Mouse (Mus musculus): Measurements from ENCODE around the gene Zfp580. TPM values are rescaled to one million over a fixed set of nuclear protein-coding genes. Genes with fewer than 3 reads are reported as not detected.
A peak's percentile ranks its signal among the peaks of the same experiment; 100 is the strongest.

Zfp580 gene
- polyA plus RNA-seq, 1 experiment from 2014 or later, result 21.6 TPM

- Histone ChIP-seq H3K4me3 (ENCODE audit: low read depth, low read length) (peak within 1 kb of the TSS; percentile 91), H3K9me3 (ENCODE audit: control insufficient read depth, low read length) (no peaks in the 10 kb centered on the region), H3K4me1 (replicated peaks; ENCODE audit: control insufficient read depth, insufficient read depth) (peaks cover 3% of the 10 kb centered on the region; the same call in 1 of the 2 replicates), H3K9ac (ENCODE audit: low read length) (peak within 1 kb of the TSS; percentile 98), H3K27ac (replicated peaks) (peak within 1 kb of the TSS; percentile 97), H3K36me3 (ENCODE audit: control insufficient read depth, insufficient read depth, low read length) (peaks cover 5% of the 10 kb centered on the region), H3K4me2 (replicated peaks; ENCODE audit: low read depth) (peak within 1 kb of the TSS; percentile 74), H3K27me3 (ENCODE audit: control insufficient read depth, insufficient read depth, low read length) (no peaks in the 10 kb centered on the region)
- peak; percentile 99 for DNase-seq (ENCODE audit: low spot score)
- under 1% methylated on average over 45 of the region's 49 CpGs for WGBS
- TF ChIP-seq EP300 (optimal IDR thresholded peaks at IDR 0.05), result no peak
- peak; percentile 14; the same call in 1 of the 2 replicates for TF ChIP-seq CTCF (IDR thresholded peaks at IDR 0.05; ENCODE audit: low read depth)
- peak; percentile 91 for ATAC-seq (ENCODE audit: low FRiP score, low TSS enrichment)
Observed at GRCm38 (mm10) chr7:5020000-5020681, 31.2 kb upstream of the Zfp580 start, which contains the start of the genes Zfp865 and Ccdc106. Zfp865 (plus strand) TSS chr7:5020376. Ccdc106 (plus strand) TSS chr7:5020553.

GRCm38 (mm10) chr7:5020685-5021084 is 30.7 kb upstream of the Zfp580 start:
- ATAC-seq (ENCODE audit: low FRiP score, low TSS enrichment) (0 out of 2 replicates have a peak, but pooled peaks have one; percentile 3), DNase-seq (ENCODE audit: low spot score) (no peak)
- Histone ChIP-seq H3K9ac (ENCODE audit: low read length) (peak overlapping the region; percentile 98), H3K27me3 (ENCODE audit: control insufficient read depth, insufficient read depth, low read length) (no peaks in the 10 kb centered on the region), H3K36me3 (ENCODE audit: control insufficient read depth, insufficient read depth, low read length) (peaks cover 5% of the 10 kb centered on the region), H3K9me3 (ENCODE audit: control insufficient read depth, low read length) (no peaks in the 10 kb centered on the region), H3K4me1 (replicated peaks; ENCODE audit: control insufficient read depth, insufficient read depth) (peaks cover 3% of the 10 kb centered on the region; the same call in 1 of the 2 replicates), H3K4me3 (ENCODE audit: low read depth, low read length) (peak overlapping the region; percentile 91), H3K27ac (replicated peaks) (peak overlapping the region; percentile 97), H3K4me2 (replicated peaks; ENCODE audit: low read depth) (peak overlapping the region; percentile 74)
- TF ChIP-seq EP300 (optimal IDR thresholded peaks at IDR 0.05), result no peak
- no peak for TF ChIP-seq CTCF (IDR thresholded peaks at IDR 0.05; ENCODE audit: low read depth)
- 0% methylated on average over 15 of the region's 15 CpGs for WGBS

- DNase-seq (ENCODE audit: low spot score) (no peak), ATAC-seq (ENCODE audit: low FRiP score, low TSS enrichment) (no peak)
- Histone ChIP-seq H3K9ac (ENCODE audit: low read length) (peak overlapping the region; percentile 98), H3K4me2 (replicated peaks; ENCODE audit: low read depth) (peak overlapping the region; percentile 74), H3K4me3 (ENCODE audit: low read depth, low read length) (peak overlapping the region; percentile 91), H3K27ac (replicated peaks) (0 out of 2 replicates have a peak overlapping the region, but pooled peaks have one; percentile 13), H3K27me3 (ENCODE audit: control insufficient read depth, insufficient read depth, low read length) (no peaks in the 10 kb centered on the region), H3K4me1 (replicated peaks; ENCODE audit: control insufficient read depth, insufficient read depth) (no peaks in the 10 kb centered on the region; the same call in 1 of the 2 replicates), H3K36me3 (ENCODE audit: control insufficient read depth, insufficient read depth, low read length) (peaks cover 5% of the 10 kb centered on the region), H3K9me3 (ENCODE audit: control insufficient read depth, low read length) (no peaks in the 10 kb centered on the region)
- 41% methylated on average over 5 of the region's 5 CpGs for WGBS
- TF ChIP-seq CTCF (IDR thresholded peaks at IDR 0.05; ENCODE audit: low read depth) (no peak), EP300 (optimal IDR thresholded peaks at IDR 0.05) (no peak)
Observed at GRCm38 (mm10) chr7:5021197-5021596, 30.1 kb upstream of the Zfp580 start.

- TF ChIP-seq CTCF (IDR thresholded peaks at IDR 0.05; ENCODE audit: low read depth) (no peak), EP300 (optimal IDR thresholded peaks at IDR 0.05) (no peak)
- DNase-seq (ENCODE audit: low spot score) (no peak), ATAC-seq (ENCODE audit: low FRiP score, low TSS enrichment) (no peak)
- no peak overlapping the region for H3K27ac ChIP-seq (replicated peaks)
- peaks cover 47% of the 10 kb centered on the region for H3K36me3 ChIP-seq (ENCODE audit: control insufficient read depth, insufficient read depth, low read length)
- no peaks in the 10 kb centered on the region for H3K27me3 ChIP-seq (ENCODE audit: control insufficient read depth, insufficient read depth, low read length)
- 93% methylated on average over 22 of the region's 22 CpGs for WGBS
- peaks cover 11% of the 10 kb centered on the region for H3K9me3 ChIP-seq (ENCODE audit: control insufficient read depth, low read length)
- H3K4me3 ChIP-seq (ENCODE audit: low read depth, low read length), result no peak overlapping the region
- H3K9ac ChIP-seq (ENCODE audit: low read length), result no peak overlapping the region
- H3K4me1 ChIP-seq (replicated peaks; ENCODE audit: control insufficient read depth, insufficient read depth), result no peaks in the 10 kb centered on the region
- H3K4me2 ChIP-seq (replicated peaks; ENCODE audit: low read depth), result no peak overlapping the region
Observed at GRCm38 (mm10) chr7:5029543-5029942, 21.8 kb upstream of the Zfp580 start.

GRCm38 (mm10) chr7:5029946-5030345 is 21.4 kb upstream of the Zfp580 start:
- Histone ChIP-seq H3K27ac (replicated peaks) (no peak overlapping the region), H3K27me3 (ENCODE audit: control insufficient read depth, insufficient read depth, low read length) (no peaks in the 10 kb centered on the region), H3K36me3 (ENCODE audit: control insufficient read depth, insufficient read depth, low read length) (peaks cover 47% of the 10 kb centered on the region), H3K9me3 (ENCODE audit: control insufficient read depth, low read length) (peaks cover 11% of the 10 kb centered on the region), H3K9ac (ENCODE audit: low read length) (no peak overlapping the region), H3K4me2 (replicated peaks; ENCODE audit: low read depth) (no peak overlapping the region), H3K4me1 (replicated peaks; ENCODE audit: control insufficient read depth, insufficient read depth) (no peaks in the 10 kb centered on the region), H3K4me3 (ENCODE audit: low read depth, low read length) (no peak overlapping the region)
- ATAC-seq (ENCODE audit: low FRiP score, low TSS enrichment) (no peak), DNase-seq (ENCODE audit: low spot score) (no peak)
- TF ChIP-seq CTCF (IDR thresholded peaks at IDR 0.05; ENCODE audit: low read depth), result no peak
- no peak for TF ChIP-seq EP300 (optimal IDR thresholded peaks at IDR 0.05)
- WGBS, result 90% methylated on average over 21 of the region's 21 CpGs
